Mouse (Mus musculus) limb, embryonic 12.5 days (tissue): ENCODE data around the gene Osbp. TPM values are rescaled to one million over a fixed set of nuclear protein-coding genes. Genes with fewer than 3 reads are reported as not detected.
"Not testable (repeated sequence)": the region's sequence is repeated elsewhere in the genome, so short reads cannot be mapped to it uniquely, and the experiment has no call there.

Source experiments
- ATAC-seq: fragments of 200-750 bp; cut with Nextera tagmentation; 2 replicates; pipeline ENCODE4 v1.8.0; 2017; ENCODE audit warnings: low read depth, moderate TSS enrichment; ENCODE audit not compliant: insufficient number of reproducible peaks, insufficient read depth, low FRiP score, low TSS enrichment
- H3K27ac ChIP-seq: fragments of 300-500 bp; sonication (generic); 2 replicates; pipeline ENCODE4 v1.5.1; 2016; ENCODE audit warnings: mild to moderate bottlenecking, moderate library complexity
- H3K27me3 ChIP-seq: fragments of 300-500 bp; sonication (generic); 2 replicates; pipeline ENCODE4 v1.6.1; 2016; ENCODE audit warnings: mild to moderate bottlenecking, moderate library complexity
- H3K36me3 ChIP-seq: fragments of 300-500 bp; sonication (generic); 2 replicates; pipeline ENCODE4 v1.6.1; 2016; ENCODE audit warnings: mild to moderate bottlenecking, moderate library complexity
- H3K4me1 ChIP-seq: fragments of 300-500 bp; sonication (generic); replicated peaks from 2 replicates; pipeline ENCODE4 v1.6.1; 2016
- H3K4me2 ChIP-seq: fragments of 300-500 bp; sonication (generic); 2 replicates; pipeline ENCODE4 v1.6.1; 2016; ENCODE audit warnings: mild to moderate bottlenecking, moderate library complexity
- H3K4me3 ChIP-seq: fragments of 300-500 bp; sonication (generic); replicated peaks from 2 replicates; pipeline ENCODE4 v1.5.1; 2016; ENCODE audit warnings: mild to moderate bottlenecking
- H3K9ac ChIP-seq: fragments of 300-500 bp; sonication (generic); replicated peaks from 2 replicates; pipeline ENCODE4 v1.6.1; 2016; ENCODE audit warnings: mild to moderate bottlenecking, moderate library complexity
- H3K9me3 ChIP-seq: fragments of 300-500 bp; sonication (generic); 2 replicates; pipeline ENCODE4 v1.6.1; 2016; ENCODE audit warnings: mild to moderate bottlenecking, moderate library complexity
- WGBS: fragments of 180-500 bp; shearing (Covaris S2); methylation state at CpG from one replicate; pipeline ENCODE4 v1.1.7; 2016; 5-methylcytosine and 5-hydroxymethylcytosine counted together
- polyA plus RNA-seq: library from polyadenylated mRNA; unstranded; fragments of >200 nt; fragmentation: Nextera tagmentation; extraction: Ambion mirVana; gene quantifications from 2 replicates; pipeline ENCODE4 v1.2.1, GENCODE M21; 2016

The Osbp gene
- polyA plus RNA-seq, 1 experiment from 2014 or later: 5.1 TPM

- no peak overlapping the region for H3K9ac ChIP-seq
- H3K27ac ChIP-seq: no peak overlapping the region
- no peak for ATAC-seq
- H3K4me3 ChIP-seq: no peak overlapping the region
- no peaks in the 10 kb centered on the region for H3K27me3 ChIP-seq
- H3K4me2 ChIP-seq: no peak overlapping the region
- no peaks in the 10 kb centered on the region for H3K9me3 ChIP-seq
- no peaks in the 10 kb centered on the region for H3K4me1 ChIP-seq
- WGBS: 87% methylated on average over 8 of the region's 8 CpGs
- no peaks in the 10 kb centered on the region for H3K36me3 ChIP-seq
These were observed 7.9 kb upstream of the Osbp start for GRCm38 (mm10) chr19:11957846-11958245.

DNA sequence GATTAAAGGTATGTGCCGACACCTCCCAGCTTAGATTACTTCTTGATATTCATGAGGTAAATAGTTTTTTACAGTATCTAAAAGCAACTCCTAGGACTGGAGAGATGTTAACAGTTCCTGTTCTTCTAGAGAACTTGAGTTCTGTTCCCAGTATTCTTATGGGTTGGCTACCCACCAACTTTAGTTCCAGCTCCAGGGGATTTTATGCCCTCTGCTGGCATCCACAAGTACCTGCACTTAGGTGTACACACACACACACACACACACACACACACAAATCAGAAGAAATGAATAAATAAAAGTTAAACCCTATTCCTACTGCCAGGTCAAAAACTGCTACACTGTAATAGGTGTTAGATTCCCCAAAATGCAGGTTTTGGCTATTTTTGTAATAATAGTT is 1.5 kb upstream of the Osbp start:
- Histone ChIP-seq H3K4me1 (peaks cover 18% of the 10 kb centered on the region), H3K36me3 (peaks cover 4% of the 10 kb centered on the region; the same call in 1 of the 2 replicates), H3K27ac (no peak overlapping the region), H3K9ac (no peak overlapping the region), H3K27me3 (no peaks in the 10 kb centered on the region), H3K4me2 (peak overlapping the region; percentile 57; the same call in 1 of the 2 replicates), H3K9me3 (peaks cover 4% of the 10 kb centered on the region; the same call in 1 of the 2 replicates), H3K4me3 (peak overlapping the region; percentile 79)
- 100% methylated on average over 1 of the region's 1 CpGs for WGBS
- no peak for ATAC-seq

DNA sequence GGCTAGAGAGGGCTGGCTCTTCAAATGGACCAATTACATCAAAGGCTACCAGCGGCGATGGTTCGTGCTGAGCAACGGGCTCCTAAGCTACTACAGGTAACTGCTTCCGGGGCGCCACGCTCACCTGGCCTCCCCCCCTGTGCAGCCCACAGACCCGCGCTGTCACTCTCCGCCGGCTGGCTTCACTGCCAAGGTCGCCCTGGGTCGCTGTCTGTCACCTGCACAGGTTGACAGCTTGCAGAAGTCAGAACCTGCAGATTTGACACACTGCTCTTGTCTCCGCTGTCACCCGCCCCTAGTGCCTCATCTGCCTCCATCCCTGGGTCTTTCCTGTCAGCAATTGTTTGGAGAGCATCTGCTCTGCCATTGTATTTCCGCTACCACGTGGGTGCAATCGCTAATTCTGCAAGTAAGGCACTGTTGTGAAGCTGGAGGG is 478 bp downstream of the Osbp start:
- Histone ChIP-seq H3K4me1 (peaks cover 27% of the 10 kb centered on the region), H3K4me2 (peak overlapping the region; percentile 95), H3K4me3 (peak overlapping the region; percentile 79), H3K27me3 (no peaks in the 10 kb centered on the region), H3K9ac (peak overlapping the region; percentile 73), H3K9me3 (peaks cover 4% of the 10 kb centered on the region; the same call in 1 of the 2 replicates), H3K27ac (no peak overlapping the region), H3K36me3 (peaks cover 13% of the 10 kb centered on the region)
- 0 out of 2 replicates have a peak, but pooled peaks have one; percentile 0 for ATAC-seq
- WGBS: 2% methylated on average over 18 of the region's 18 CpGs

DNA sequence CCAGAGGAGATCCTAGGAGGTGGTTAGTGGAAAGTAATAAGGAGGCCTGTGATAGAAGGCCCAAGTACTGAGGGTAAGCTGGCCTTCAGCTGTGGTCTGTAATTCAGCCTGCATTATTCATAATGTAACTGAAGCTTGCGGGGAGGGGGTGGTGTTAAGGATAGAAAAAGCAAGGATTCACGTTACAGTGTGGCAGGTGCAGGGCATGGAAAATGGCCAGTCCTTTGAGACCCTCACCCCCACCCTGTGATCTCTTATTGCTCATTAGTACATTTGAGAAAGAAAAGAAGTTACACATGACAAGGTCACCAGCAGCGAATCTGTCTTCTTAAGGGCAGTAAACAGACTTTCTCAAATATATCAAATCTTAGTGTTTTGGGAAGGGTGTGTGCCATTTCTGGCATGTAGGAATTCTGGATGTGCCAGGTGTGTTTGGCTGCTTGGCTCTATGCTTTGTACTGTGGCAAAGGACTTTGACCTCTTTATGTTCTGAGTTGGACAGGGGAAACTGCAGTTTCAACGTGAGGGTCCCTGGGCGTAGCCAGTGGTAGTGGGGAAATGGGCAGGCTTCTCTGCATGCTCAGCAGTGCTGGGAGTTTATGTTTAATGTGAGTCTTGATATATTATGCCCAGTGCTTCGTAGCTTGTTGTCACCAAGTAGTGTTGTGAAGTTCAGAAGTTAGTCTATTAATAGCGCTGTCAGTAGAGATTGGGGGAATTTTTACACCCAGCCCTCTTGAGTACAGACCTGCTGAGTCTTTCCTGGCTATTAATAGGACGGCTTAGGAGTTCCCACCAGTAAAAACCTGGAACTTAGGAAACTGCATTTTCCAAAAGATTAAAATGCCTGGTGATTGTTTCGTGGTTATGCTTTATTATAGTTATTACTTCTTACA is 3.7 kb downstream of the Osbp start:
- 82% methylated on average over 9 of the region's 9 CpGs for WGBS
- H3K4me1 ChIP-seq: peaks cover 27% of the 10 kb centered on the region
- H3K4me3 ChIP-seq: no peak overlapping the region
- no peak overlapping the region for H3K27ac ChIP-seq
- no peaks in the 10 kb centered on the region for H3K27me3 ChIP-seq
- ATAC-seq: no peak
- H3K9ac ChIP-seq: no peak overlapping the region
- no peak overlapping the region for H3K4me2 ChIP-seq
- peaks cover 45% of the 10 kb centered on the region for H3K36me3 ChIP-seq
- H3K9me3 ChIP-seq: peaks cover under 1% of the 10 kb centered on the region; the same call in 1 of the 2 replicates

- WGBS: 90% methylated on average over 13 of the region's 13 CpGs
- H3K27ac ChIP-seq: no peak overlapping the region
- H3K4me2 ChIP-seq: no peak overlapping the region
- H3K4me1 ChIP-seq: peaks cover 16% of the 10 kb centered on the region
- no peaks in the 10 kb centered on the region for H3K9me3 ChIP-seq
- H3K27me3 ChIP-seq: no peaks in the 10 kb centered on the region
- H3K4me3 ChIP-seq: no peak overlapping the region
- peaks cover 81% of the 10 kb centered on the region for H3K36me3 ChIP-seq
- H3K9ac ChIP-seq: no peak overlapping the region
- no peak for ATAC-seq
These were observed 7.9 kb downstream of the Osbp start for GRCm38 (mm10) chr19:11973511-11974222.

DNA sequence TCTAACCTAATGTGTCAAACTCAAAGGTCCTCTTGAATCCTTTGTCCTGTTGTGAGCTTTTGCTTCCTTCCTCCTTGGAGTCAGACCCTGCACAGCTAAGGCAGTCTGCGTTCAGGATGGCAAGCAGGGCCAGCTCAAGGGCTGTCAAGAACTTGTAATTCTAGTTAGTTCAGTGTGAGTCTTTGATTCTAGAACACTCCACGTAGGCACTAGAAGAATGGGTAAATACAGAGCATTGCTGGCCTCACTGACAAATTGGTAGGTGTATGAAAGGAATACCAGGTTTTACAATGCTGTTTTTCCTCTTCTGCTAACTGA is 8.4 kb downstream of the Osbp start:
- Histone ChIP-seq H3K36me3 (peaks cover 86% of the 10 kb centered on the region), H3K27ac (no peak overlapping the region), H3K4me3 (no peak overlapping the region), H3K27me3 (no peaks in the 10 kb centered on the region), H3K4me1 (peaks cover 12% of the 10 kb centered on the region), H3K4me2 (no peak overlapping the region), H3K9ac (no peak overlapping the region), H3K9me3 (no peaks in the 10 kb centered on the region)
- ATAC-seq: no peak
- 78% methylated on average over 2 of the region's 2 CpGs for WGBS

- Histone ChIP-seq H3K4me2 (no peak overlapping the region), H3K4me3 (no peak overlapping the region), H3K27ac (no peak overlapping the region), H3K9ac (no peak overlapping the region), H3K27me3 (no peaks in the 10 kb centered on the region), H3K4me1 (0 out of 2 replicates have a peak, but pooled peaks cover 3% of the 10 kb centered on the region), H3K36me3 (peaks cover 98% of the 10 kb centered on the region), H3K9me3 (no peaks in the 10 kb centered on the region)
- WGBS: 83% methylated on average over 4 of the region's 4 CpGs
- ATAC-seq: no peak
These were observed 9.9 kb downstream of the Osbp start for GRCm38 (mm10) chr19:11975683-11976082.

- no peak for ATAC-seq
- Histone ChIP-seq H3K36me3 (peaks cover 96% of the 10 kb centered on the region), H3K27me3 (no peaks in the 10 kb centered on the region), H3K27ac (no peak overlapping the region), H3K4me1 (0 out of 2 replicates have a peak, but pooled peaks cover 2% of the 10 kb centered on the region), H3K9ac (no peak overlapping the region), H3K9me3 (no peaks in the 10 kb centered on the region), H3K4me2 (no peak overlapping the region), H3K4me3 (no peak overlapping the region)
- 82% methylated on average over 5 of the region's 5 CpGs for WGBS
These were observed 11.6 kb downstream of the Osbp start for GRCm38 (mm10) chr19:11977363-11977762.

GRCm38 (mm10) chr19:11980471-11980870 is 14.7 kb downstream of the Osbp start:
- no peaks in the 10 kb centered on the region for H3K9me3 ChIP-seq
- no peak for ATAC-seq
- no peak overlapping the region for H3K4me2 ChIP-seq
- H3K9ac ChIP-seq: no peak overlapping the region
- 91% methylated on average over 4 of the region's 4 CpGs for WGBS
- peaks cover 92% of the 10 kb centered on the region for H3K36me3 ChIP-seq
- no peak overlapping the region for H3K4me3 ChIP-seq
- H3K4me1 ChIP-seq: 0 out of 2 replicates have a peak, but pooled peaks cover 2% of the 10 kb centered on the region
- no peak overlapping the region for H3K27ac ChIP-seq
- no peaks in the 10 kb centered on the region for H3K27me3 ChIP-seq

DNA sequence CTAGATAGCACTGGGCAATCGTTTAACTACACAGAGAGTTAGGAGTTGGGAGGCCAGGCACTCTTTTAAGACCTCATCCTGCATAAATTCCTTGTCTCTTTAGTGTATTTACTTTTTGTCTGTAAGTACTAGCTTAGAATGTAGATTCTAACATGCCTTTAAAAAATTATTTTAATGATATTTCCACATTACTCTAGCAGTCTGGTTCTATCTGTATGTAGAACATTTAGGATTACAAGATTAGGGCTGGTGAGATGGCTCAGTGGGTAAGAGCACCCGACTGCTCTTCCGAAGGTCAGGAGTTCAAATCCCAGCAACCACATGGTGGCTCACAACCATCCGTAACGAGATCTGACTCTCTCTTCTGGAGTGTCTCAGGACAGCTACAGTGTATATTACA is 18.9 kb downstream of the Osbp start:
- not testable (repeated sequence) for ATAC-seq, H3K9me3 ChIP-seq, H3K27ac ChIP-seq, H3K27me3 ChIP-seq, H3K9ac ChIP-seq, H3K4me1 ChIP-seq, H3K4me3 ChIP-seq, H3K4me2 ChIP-seq
- 86% methylated on average over 5 of the region's 5 CpGs for WGBS
- H3K36me3 ChIP-seq: peaks cover 93% of the 10 kb centered on the region

GRCm38 (mm10) chr19:11987841-11988240 is 22.1 kb downstream of the Osbp start:
- no peak for ATAC-seq
- Histone ChIP-seq H3K9me3 (no peaks in the 10 kb centered on the region), H3K4me1 (no peaks in the 10 kb centered on the region), H3K4me2 (no peak overlapping the region), H3K4me3 (no peak overlapping the region), H3K27me3 (no peaks in the 10 kb centered on the region), H3K27ac (no peak overlapping the region), H3K36me3 (peaks cover 93% of the 10 kb centered on the region), H3K9ac (no peak overlapping the region)
- 92% methylated on average over 3 of the region's 3 CpGs for WGBS
